Comparison of ENCODE assay signal across 9 mouse cellular contexts in genomic region chr7:44373460-44373859, GRCm38 (mm10). TPM values are rescaled to one million over a fixed set of nuclear protein-coding genes. Genes with fewer than 3 reads are reported as not detected.
A peak's percentile ranks its signal among the peaks of the same experiment; 100 is the strongest.
DNase-seq lines count a peak whose midpoint lies in the region; ATAC-seq and TF ChIP-seq lines count a peak whose summit lies in the region.
"Had no signal": no experiment of that assay in that cellular context is flagged by ENCODE, and none has a peak within 500 bp of the region (broad histone marks: within the 10 kb centered on the region; RNA-seq: fewer than 3 reads in every experiment).

No protein-coding gene starts in this region.

- peak overlapping the region; percentile 36; the same call in 1 of the 2 replicates for H3K27ac ChIP-seq in kidney, adult 2 months (ENCODE audit: insufficient read depth, low read depth, low read length)
- no peak overlapping the region for H3K27ac ChIP-seq in hindbrain, embryonic 14.5 days
- H3K27ac ChIP-seq in midbrain, embryonic 13.5 days = no peak overlapping the region

- H3K27me3 ChIP-seq in kidney, adult 2 months (replicated peaks; ENCODE audit: control insufficient read depth, insufficient read depth, low read length) = no peaks in the 10 kb centered on the region
- no peaks in the 10 kb centered on the region for H3K27me3 ChIP-seq in hindbrain, embryonic 14.5 days (ENCODE audit: control insufficient read depth, insufficient read depth, low read length)
- no peaks in the 10 kb centered on the region for H3K27me3 ChIP-seq in midbrain, embryonic 13.5 days

- 13% methylated on average over 7 of the region's 7 CpGs for WGBS in kidney, adult 2 months
- WGBS in hindbrain, embryonic 14.5 days = 12% methylated on average over 7 of the region's 7 CpGs
- 14% methylated on average over 7 of the region's 7 CpGs for WGBS in midbrain, embryonic 13.5 days

- peak; percentile 7; the same call in 1 of the 2 replicates for ATAC-seq in common myeloid progenitor, adult 5-6 weeks (replicated peaks; ENCODE audit: low read depth, poor library complexity, severe bottlenecking)
- peak; percentile 34; the same call in 1 of the 2 replicates for ATAC-seq in hindbrain, embryonic 14.5 days (ENCODE audit: low FRiP score)
- no peak; the same call in 1 of the 2 replicates for ATAC-seq in midbrain, embryonic 13.5 days
- ATAC-seq in monocyte, adult 5-6 weeks (replicated peaks; ENCODE audit: insufficient number of reproducible peaks, low FRiP score, low TSS enrichment, poor library complexity, severe bottlenecking) = no peak

- DNase-seq in kidney, adult 2 months = no peak
- no peak for DNase-seq in kidney, postnatal 14 days
- DNase-seq in hindbrain, embryonic 14.5 days (ENCODE audit: low spot score) = no peak
- no peak for DNase-seq in thymus, postnatal 25 days
- no peak for DNase-seq in layer of hippocampus, postnatal 14 days (ENCODE audit: low spot score in 2 of 2)

- no peak for TF ChIP-seq CTCF in kidney, adult 2 months (conservative IDR thresholded peaks at IDR 0.05; ENCODE audit: insufficient read depth, insufficient read length, low read depth, low read length)

- H3K4me2 ChIP-seq in hindbrain, embryonic 14.5 days (replicated peaks) = peak overlapping the region; percentile 62
- H3K4me2 ChIP-seq in midbrain, embryonic 13.5 days (replicated peaks) = peak overlapping the region; percentile 84

- H3K36me3 ChIP-seq in kidney, adult 2 months (ENCODE audit: control insufficient read depth, insufficient read depth, low read length) = no peaks in the 10 kb centered on the region
- no peaks in the 10 kb centered on the region for H3K36me3 ChIP-seq in hindbrain, embryonic 14.5 days (replicated peaks; ENCODE audit: control insufficient read depth, insufficient read depth)
- no peaks in the 10 kb centered on the region for H3K36me3 ChIP-seq in midbrain, embryonic 13.5 days

- H3K4me1 ChIP-seq in kidney, adult 2 months (ENCODE audit: control insufficient read depth, insufficient read depth, low read length) = no peaks in the 10 kb centered on the region
- H3K4me1 ChIP-seq in hindbrain, embryonic 14.5 days (replicated peaks; ENCODE audit: control insufficient read depth, insufficient read depth, low read length) = peaks cover 11% of the 10 kb centered on the region
- peaks cover 12% of the 10 kb centered on the region for H3K4me1 ChIP-seq in midbrain, embryonic 13.5 days (replicated peaks)

- peak overlapping the region; percentile 51 for H3K4me3 ChIP-seq in kidney, adult 2 months (ENCODE audit: insufficient read depth, low read depth, low read length)
- H3K4me3 ChIP-seq in hindbrain, embryonic 14.5 days (replicated peaks; ENCODE audit: low read length) = peak overlapping the region; percentile 44
- H3K4me3 ChIP-seq in midbrain, embryonic 13.5 days (replicated peaks) = peak overlapping the region; percentile 59

- H3K9me3 ChIP-seq in hindbrain, embryonic 14.5 days (ENCODE audit: control insufficient read depth, low read length) = no peaks in the 10 kb centered on the region
- H3K9me3 ChIP-seq in midbrain, embryonic 13.5 days = no peaks in the 10 kb centered on the region

- peak overlapping the region; percentile 53; the same call in 1 of the 2 replicates for H3K9ac ChIP-seq in hindbrain, embryonic 14.5 days
- H3K9ac ChIP-seq in midbrain, embryonic 13.5 days (replicated peaks) = peak overlapping the region; percentile 30; the same call in 1 of the 2 replicates

- no peak for TF ChIP-seq POLR2A in kidney, adult 2 months (IDR thresholded peaks at IDR 0.05; ENCODE audit: low read depth, low read length)

RNA-seq across cellular contexts. Expression of gene Syt3, which starts 10.4 kb away (rescaled TPM):
- polyA plus RNA-seq in kidney, adult 2 months (2012; rRNA removed) = 12.0 and 12.9 TPM in 2 replicates
- total RNA-seq in common myeloid progenitor, adult 5-6 weeks (2017) = 0.58 and 0.64 TPM in 2 replicates
- 61.8 and 70.8 TPM in 2 replicates for polyA plus RNA-seq in hindbrain, embryonic 14.5 days (2014; fragmentation: Nextera tagmentation; extraction: Ambion mirVana)
- polyA plus RNA-seq in midbrain, embryonic 13.5 days (2015; fragmentation: Nextera tagmentation; extraction: Ambion mirVana) = 16.9 and 17.6 TPM in 2 replicates
- not detected in 3 replicates for total RNA-seq in monocyte, adult 5-6 weeks (2017)
- 10 to 100 TPM; 95.5 to 98.4 TPM for total RNA-seq in layer of hippocampus, postnatal 14 days (2021)

RNA-seq across cellular contexts. Expression of gene 1700008O03Rik, which starts 12.2 kb away (rescaled TPM):
- polyA plus RNA-seq in kidney, adult 2 months (2012; rRNA removed) = 0.69 and 0.75 TPM in 2 replicates
- total RNA-seq in common myeloid progenitor, adult 5-6 weeks (2017) = 0.78 TPM in 1 of 2 replicates, not detected in the other
- polyA plus RNA-seq in hindbrain, embryonic 14.5 days (2014; fragmentation: Nextera tagmentation; extraction: Ambion mirVana) = 2.1 and 2.8 TPM in 2 replicates
- 0.70 and 1.4 TPM in 2 replicates for polyA plus RNA-seq in midbrain, embryonic 13.5 days (2015; fragmentation: Nextera tagmentation; extraction: Ambion mirVana)
- total RNA-seq in monocyte, adult 5-6 weeks (2017) = 3.5 TPM in 1 of 3 replicates, not detected in the others
- 1 to 10 TPM; 2.3 TPM for total RNA-seq in layer of hippocampus, postnatal 14 days (2021)

RNA-seq across cellular contexts. Expression of gene Lrrc4b, which starts 55.4 kb away (rescaled TPM):
- polyA plus RNA-seq in kidney, adult 2 months (2012; rRNA removed) = 0.30 and 0.52 TPM in 2 replicates
- not detected in 2 replicates for total RNA-seq in common myeloid progenitor, adult 5-6 weeks (2017)
- polyA plus RNA-seq in hindbrain, embryonic 14.5 days (2014; fragmentation: Nextera tagmentation; extraction: Ambion mirVana) = 26.4 and 26.5 TPM in 2 replicates
- polyA plus RNA-seq in midbrain, embryonic 13.5 days (2015; fragmentation: Nextera tagmentation; extraction: Ambion mirVana) = 15.7 and 16.4 TPM in 2 replicates
- total RNA-seq in monocyte, adult 5-6 weeks (2017) = not detected in 3 replicates
- 100 to 1,000 TPM; 299 to 301 TPM for total RNA-seq in layer of hippocampus, postnatal 14 days (2021)
- total RNA-seq: hematopoietic stem cell, adult 5-6 weeks had no signal

Comparison
In these comparisons a context has a peak if more than half of its experiments do, and no peak if none do; other contexts are left out.
1. ATAC-seq: peak in common myeloid progenitor, adult 5-6 weeks (single experiment) and hindbrain, embryonic 14.5 days (single experiment); none in midbrain, embryonic 13.5 days (single experiment) and monocyte, adult 5-6 weeks (single experiment).
2. RNA of gene Syt3, which starts 10.4 kb away (total RNA-seq): 95.5 to 98.4 TPM in layer of hippocampus, postnatal 14 days; 0.58 to 0.64 TPM in common myeloid progenitor, adult 5-6 weeks and not detected in monocyte, adult 5-6 weeks; every median in the first group is over 10 times any median in the second.
3. RNA of gene Lrrc4b, which starts 55.4 kb away (total RNA-seq): 299 to 301 TPM in layer of hippocampus, postnatal 14 days; not detected in common myeloid progenitor, adult 5-6 weeks and not detected in monocyte, adult 5-6 weeks; every median in the first group is over 100 times any median in the second.
4. Peak in every context shown above with its lines, with median percentiles within 50 percentile points of each other: H3K4me3 ChIP-seq.